Mouse (Mus musculus) B cell, adult (primary cell): ENCODE results near the gene Parp3. TPM values are rescaled to one million over a fixed set of nuclear protein-coding genes. Genes with fewer than 3 reads are reported as not detected.

Source experiments
- total RNA-seq: library from RNA; stranded (reverse); gene quantifications from 4 replicates; pipeline ENCODE4 v1.2.4, GENCODE M21; 2023; ENCODE audit not compliant: inconsistent age

The Parp3 gene
- 45.8 to 57.6 TPM (median 49.2 TPM) in 4 replicates for total RNA-seq

GRCm38 (mm10) chr9:106476924-106477484, at the start of gene Parp3:
Gene Parp3 (minus strand): TSS chr9:106476949.

GRCm38 (mm10) chr9:106514273-106514672, 37.5 kb upstream of the Parp3 start, which contains the start of gene Iqcf5:
Gene Iqcf5 (plus strand): TSS chr9:106514573.

GRCm38 (mm10) chr9:106499667-106500066, 22.9 kb upstream of the Parp3 start, which contains the start of gene Iqcf1:
Gene Iqcf1 (plus strand): TSS chr9:106499967.

GRCm38 (mm10) chr9:106475663-106476001, 1.1 kb downstream of the Parp3 start, which contains the start of gene Rrp9:
Gene Rrp9 (plus strand): TSS chr9:106475963.

GRCm38 (mm10) chr9:106465571-106466200, 11.1 kb downstream of the Parp3 start, which contains the start of gene Gpr62:
Gene Gpr62 (minus strand): TSS chr9:106465938.

GRCm38 (mm10) chr9:106453271-106454070, 23.3 kb downstream of the Parp3 start, which contains the start of gene Pcbp4:
Gene Pcbp4 (plus strand): TSS chr9:106453291.

GRCm38 (mm10) chr9:106447348-106447747, 29.4 kb downstream of the Parp3 start, which contains the start of the genes Abhd14b and Abhd14a:
Gene Abhd14b (plus strand): TSS chr9:106447459.
Gene Abhd14a (minus strand): TSS chr9:106447678.

GRCm38 (mm10) chr9:106429221-106430014, 47.3 kb downstream of the Parp3 start, which contains the start of gene Rpl29:
Gene Rpl29 (plus strand): TSS chr9:106429454.

Other genes with a start within 250 kb of the Parp3 start
- 39.6 to 44.4 TPM (median 41.5 TPM) in 4 replicates for gene Alas1, start 228.3 kb downstream of the Parp3 start, total RNA-seq
- 3.7 to 6.3 TPM (median 4.5 TPM) in 4 replicates for gene Poc1a, start 195.9 kb downstream of the Parp3 start, total RNA-seq
- 27.3 to 29.8 TPM (median 27.7 TPM) in 4 replicates for gene Dusp7, start 108.3 kb downstream of the Parp3 start, total RNA-seq
- 694 to 757 TPM (median 709 TPM) in 4 replicates for gene Rpl29, start 47.5 kb downstream of the Parp3 start, total RNA-seq
- gene Acy1, start 38.6 kb downstream of the Parp3 start, total RNA-seq = 16.8 to 22.2 TPM (median 18.6 TPM) in 4 replicates
- gene Abhd14b, start 29.5 kb downstream of the Parp3 start, total RNA-seq = 3.9 to 5.9 TPM (median 5.2 TPM) in 4 replicates
- 3.8 to 9.2 TPM (median 7.6 TPM) in 4 replicates for gene Abhd14a, start 29.3 kb downstream of the Parp3 start, total RNA-seq
- 3.9 to 8.1 TPM (median 6.0 TPM) in 4 replicates for gene Pcbp4, start 23.7 kb downstream of the Parp3 start, total RNA-seq
- gene Gpr62, start 11.0 kb downstream of the Parp3 start, total RNA-seq = 0.26 to 0.93 TPM (median 0.42 TPM) in 3 of 4 replicates, not detected in the other
- 53.8 to 65.3 TPM (median 59.2 TPM) in 4 replicates for gene Rrp9, start 986 bp downstream of the Parp3 start, total RNA-seq
- gene Iqcf1, start 23.0 kb upstream of the Parp3 start, total RNA-seq = not detected in 4 replicates
- gene Iqcf5, start 37.6 kb upstream of the Parp3 start, total RNA-seq = 1.4 TPM in 1 of 4 replicates, not detected in the others
- not detected in 4 replicates for gene Iqcf3, start 84.7 kb upstream of the Parp3 start, total RNA-seq
- gene Iqcf4, start 94.0 kb upstream of the Parp3 start, total RNA-seq = not detected in 4 replicates
- not detected in 4 replicates for gene Iqcf6, start 149.6 kb upstream of the Parp3 start, total RNA-seq
- gene Grm2, start 179.1 kb upstream of the Parp3 start, total RNA-seq = not detected in 4 replicates
- 33.3 to 39.5 TPM (median 36.0 TPM) in 4 replicates for gene Tex264, start 209.0 kb upstream of the Parp3 start, total RNA-seq